Mouse (Mus musculus): ENCODE measurements around the gene Ptpru. TPM values are rescaled to one million over a fixed set of nuclear protein-coding genes. Genes with fewer than 3 reads are reported as not detected.

Ptpru gene
- total and polyA plus RNA-seq, 3 experiments: 41.5 to 59.1 (median 54.8) TPM

Other genes starting within 250 kb of the Ptpru start
- 100 to 1,000 TPM in 1 of 2 experiments, 10 to 100 TPM in 1; 99.9 to 107 TPM for gene Mecr, start 5.2 kb upstream of the Ptpru start, total RNA-seq (2021)
- gene Mecr, start 5.2 kb upstream of the Ptpru start, polyA plus RNA-seq (2012; rRNA removed): 64.8 and 71.5 TPM in 2 replicates
- gene Srsf4, start 35.3 kb upstream of the Ptpru start, total RNA-seq (2021): 10 to 100 TPM; 55.9 to 70.2 TPM
- 21.6 and 23.9 TPM in 2 replicates for gene Srsf4, start 35.3 kb upstream of the Ptpru start, polyA plus RNA-seq (2012; rRNA removed)
- 10 to 100 TPM in 1 of 2 experiments, 1 to 10 TPM in 1; 5.4 to 13.3 TPM for gene Tmem200b, start 83.5 kb upstream of the Ptpru start, total RNA-seq (2021)
- gene Tmem200b, start 83.5 kb upstream of the Ptpru start, polyA plus RNA-seq (2012; rRNA removed): 26.5 and 29.1 TPM in 2 replicates
- gene Gm10300, start 236.4 kb upstream of the Ptpru start, total RNA-seq (2021): under 1 TPM in 1 of 2 experiments, not detected in 1; 0.31 TPM
- gene Gm10300, start 236.4 kb upstream of the Ptpru start, polyA plus RNA-seq (2012; rRNA removed): 0.30 and 0.55 TPM in 2 replicates
- gene Epb41, start 237.0 kb upstream of the Ptpru start, total RNA-seq (2021): 10 to 100 TPM; 59.3 to 66.6 TPM
- 12.2 and 14.7 TPM in 2 replicates for gene Epb41, start 237.0 kb upstream of the Ptpru start, polyA plus RNA-seq (2012; rRNA removed)